Mouse (Mus musculus) cortical plate, adult 2 months (tissue): Measurements from ENCODE around the gene Itpr2.

Experiments used
- CTCF ChIP-seq: fragments of 200-500 bp; IDR thresholded peaks from 2 replicates; pipeline ENCODE4 v1.5.1; 2011; ENCODE audit warnings: mild to moderate bottlenecking, control low read depth, low read length; ENCODE audit not compliant: insufficient read depth; ENCODE audit errors: extremely low read depth
- POLR2A ChIP-seq: fragments of 200-500 bp; IDR thresholded peaks from 2 replicates; pipeline ENCODE4 v1.6.1; 2011; ENCODE audit warnings: mild to moderate bottlenecking, low read length, control low read depth; ENCODE audit not compliant: insufficient read depth; ENCODE audit errors: extremely low read depth

- TF ChIP-seq CTCF (no peak), POLR2A (no peak)
Observed at GRCm38 (mm10) chr6:146241336-146241735, 260.7 kb downstream of the Itpr2 start.
